Mouse (Mus musculus): Measurements from ENCODE around the gene Rbfox2. TPM values are rescaled to one million over a fixed set of nuclear protein-coding genes. Genes with fewer than 3 reads are reported as not detected.

Gene Rbfox2
- total and polyA plus RNA-seq, 3 experiments, result 2.1 to 6.5 (median 2.3) TPM

DNA sequence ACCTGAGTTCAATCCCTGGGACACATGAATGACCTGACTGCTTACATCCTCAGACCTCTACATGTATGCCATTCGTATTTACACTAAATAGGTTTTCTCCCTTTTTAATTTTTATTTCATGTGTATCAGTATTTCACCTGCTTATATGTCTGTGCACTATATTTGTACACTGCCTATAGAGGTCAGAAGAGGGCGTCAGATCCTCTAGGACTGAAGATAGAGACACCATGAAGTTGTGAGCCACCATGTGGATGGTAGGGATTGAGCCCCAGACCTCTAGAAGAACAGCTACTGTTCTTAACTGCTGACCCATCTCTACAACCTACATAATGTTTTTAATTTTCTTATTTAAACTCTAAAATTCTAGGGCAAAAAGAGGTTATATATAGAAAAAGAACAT is 16.5 kb downstream of the Rbfox2 start:
- no peak for DNase-seq (ENCODE audit: low spot score)
- no peaks in the 10 kb centered on the region for H3K4me1 ChIP-seq (ENCODE audit: insufficient read depth, low read depth, low read length)
- no peak overlapping the region for H3K4me3 ChIP-seq (ENCODE audit: low read depth, low read length)
- no peaks in the 10 kb centered on the region for H3K36me3 ChIP-seq (replicated peaks)
- TF ChIP-seq CTCF (IDR thresholded peaks at IDR 0.05; ENCODE audit: low read depth, low read length) (no peak), TAL1 (conservative IDR thresholded peaks at IDR 0.05; ENCODE audit: low read depth, low read length) (no peak), POLR2AphosphoS5 (IDR thresholded peaks at IDR 0.05; ENCODE audit: insufficient replicate concordance, low read depth, low read length) (no peak), GATA1 (IDR thresholded peaks at IDR 0.05; ENCODE audit: borderline replicate concordance, low read length) (no peak), GATA2 (IDR thresholded peaks at IDR 0.05; ENCODE audit: borderline replicate concordance, low read depth, low read length) (no peak)
- ATAC-seq (ENCODE audit: extremely low read depth, insufficient number of reproducible peaks, low FRiP score, poor library complexity, severe bottlenecking), result no peak
- no peaks in the 10 kb centered on the region for H3K27me3 ChIP-seq (ENCODE audit: insufficient read depth, low read length)
- H3K9me3 ChIP-seq (replicated peaks), result no peaks in the 10 kb centered on the region

DNA sequence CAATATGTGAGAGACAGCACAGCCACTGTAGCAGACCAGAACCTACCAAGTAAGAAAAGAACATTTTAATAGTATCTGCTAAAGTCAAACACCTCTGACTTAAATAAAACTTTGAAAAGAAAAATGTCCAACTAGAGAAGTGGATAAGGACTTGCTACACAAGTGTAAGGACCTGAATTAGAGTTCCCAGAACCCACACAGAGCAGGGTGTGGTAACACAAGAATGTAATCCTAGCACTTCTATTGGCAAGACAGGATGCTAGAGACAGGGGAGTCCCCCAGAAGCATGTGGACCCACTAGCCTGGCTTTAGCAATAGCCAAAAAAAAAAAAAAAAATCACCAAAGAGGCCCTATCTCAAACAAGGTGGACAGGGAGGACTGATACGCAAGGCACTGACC is 26.7 kb downstream of the Rbfox2 start:
- H3K36me3 ChIP-seq (replicated peaks), result no peaks in the 10 kb centered on the region
- H3K9me3 ChIP-seq (replicated peaks), result no peaks in the 10 kb centered on the region
- H3K27me3 ChIP-seq (ENCODE audit: insufficient read depth, low read length), result no peaks in the 10 kb centered on the region
- no peak for DNase-seq (ENCODE audit: low spot score)
- TF ChIP-seq GATA2 (IDR thresholded peaks at IDR 0.05; ENCODE audit: borderline replicate concordance, low read depth, low read length), result no peak
- TF ChIP-seq GATA1 (IDR thresholded peaks at IDR 0.05; ENCODE audit: borderline replicate concordance, low read length), result no peak
- TF ChIP-seq POLR2AphosphoS5 (IDR thresholded peaks at IDR 0.05; ENCODE audit: insufficient replicate concordance, low read depth, low read length), result no peak
- TF ChIP-seq CTCF (IDR thresholded peaks at IDR 0.05; ENCODE audit: low read depth, low read length), result no peak
- no peak for TF ChIP-seq TAL1 (conservative IDR thresholded peaks at IDR 0.05; ENCODE audit: low read depth, low read length)
- H3K4me1 ChIP-seq (ENCODE audit: insufficient read depth, low read depth, low read length), result no peaks in the 10 kb centered on the region
- no peak overlapping the region for H3K4me3 ChIP-seq (ENCODE audit: low read depth, low read length)
- ATAC-seq (ENCODE audit: extremely low read depth, insufficient number of reproducible peaks, low FRiP score, poor library complexity, severe bottlenecking), result no peak

DNA sequence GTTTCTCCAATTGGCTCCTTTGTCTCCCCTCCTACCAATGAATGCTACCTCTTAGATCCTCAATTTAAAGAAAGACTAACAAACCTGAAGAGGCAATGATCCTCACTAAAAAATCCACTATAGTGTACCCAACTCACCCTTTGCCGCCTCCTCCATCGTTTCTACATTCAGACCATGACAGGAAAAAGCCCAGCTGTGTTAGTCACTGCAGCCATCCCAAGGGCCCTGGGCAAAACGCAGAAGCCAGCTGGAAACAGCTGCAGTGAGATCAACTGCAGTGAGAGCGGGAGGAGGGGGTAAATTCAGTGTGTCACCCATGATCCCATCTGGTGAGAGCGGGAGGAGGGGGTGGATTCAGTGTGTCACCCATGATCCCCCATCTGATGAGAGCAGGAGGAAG is 28.0 kb downstream of the Rbfox2 start:
- no peak for ATAC-seq (ENCODE audit: extremely low read depth, insufficient number of reproducible peaks, low FRiP score, poor library complexity, severe bottlenecking)

DNA sequence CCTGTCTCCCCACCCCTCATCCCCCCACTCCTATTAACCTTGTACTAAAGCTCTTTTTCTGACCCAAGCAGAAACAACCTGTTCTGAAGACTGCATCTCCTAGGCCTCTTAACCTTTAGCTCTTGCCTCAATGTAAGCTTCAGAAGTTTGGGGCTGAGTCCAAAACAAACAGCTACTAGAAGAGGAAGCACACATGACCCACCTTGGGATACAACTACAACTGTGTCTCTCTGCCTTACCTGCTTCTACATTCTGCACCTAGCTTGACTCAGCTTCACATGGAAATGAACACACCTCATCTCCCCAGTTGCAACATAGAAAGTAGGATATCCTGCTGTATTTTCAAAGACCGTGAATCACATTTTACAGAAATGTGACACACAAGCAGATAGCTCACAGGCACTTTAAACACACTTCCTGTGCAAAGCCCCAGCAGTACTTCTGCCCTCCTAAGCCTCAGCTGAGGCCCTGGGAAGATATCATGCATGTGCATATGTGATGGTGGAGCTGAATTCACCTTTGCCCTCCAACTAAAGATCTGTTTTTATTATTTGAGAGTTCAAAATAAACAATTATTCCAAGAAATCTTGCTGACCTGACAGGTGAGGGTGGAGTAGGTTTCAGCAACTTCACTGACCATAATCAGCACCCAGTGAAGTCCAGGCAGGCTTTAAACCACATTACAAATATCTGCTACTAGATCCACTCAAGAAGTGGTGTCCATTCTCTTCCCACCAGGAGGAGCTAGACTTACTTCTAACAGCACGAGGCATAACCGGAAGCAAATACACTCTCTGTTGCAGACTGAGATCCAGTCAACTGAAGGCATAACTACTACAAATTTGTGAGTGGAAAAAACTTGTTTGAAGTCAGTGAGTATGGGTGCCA is 29.7 kb downstream of the Rbfox2 start:
- ATAC-seq (ENCODE audit: extremely low read depth, insufficient number of reproducible peaks, low FRiP score, poor library complexity, severe bottlenecking) (no peak), DNase-seq (ENCODE audit: low spot score) (no peak)
- H3K36me3 ChIP-seq (replicated peaks), result no peaks in the 10 kb centered on the region
- H3K4me3 ChIP-seq (ENCODE audit: low read depth, low read length), result no peak overlapping the region
- no peaks in the 10 kb centered on the region for H3K9me3 ChIP-seq (replicated peaks)
- H3K4me1 ChIP-seq (ENCODE audit: insufficient read depth, low read depth, low read length), result no peaks in the 10 kb centered on the region
- no peak for TF ChIP-seq TAL1 (conservative IDR thresholded peaks at IDR 0.05; ENCODE audit: low read depth, low read length)
- TF ChIP-seq CTCF (IDR thresholded peaks at IDR 0.05; ENCODE audit: low read depth, low read length), result no peak
- TF ChIP-seq POLR2AphosphoS5 (IDR thresholded peaks at IDR 0.05; ENCODE audit: insufficient replicate concordance, low read depth, low read length), result no peak
- no peak for TF ChIP-seq GATA1 (IDR thresholded peaks at IDR 0.05; ENCODE audit: borderline replicate concordance, low read length)
- TF ChIP-seq GATA2 (IDR thresholded peaks at IDR 0.05; ENCODE audit: borderline replicate concordance, low read depth, low read length), result no peak
- H3K27me3 ChIP-seq (ENCODE audit: insufficient read depth, low read length), result no peaks in the 10 kb centered on the region

More for the DNA sequence above, 28.0 kb downstream of the Rbfox2 start:
- H3K4me3 ChIP-seq (ENCODE audit: low read depth, low read length), result no peak overlapping the region
- TF ChIP-seq GATA2 (IDR thresholded peaks at IDR 0.05; ENCODE audit: borderline replicate concordance, low read depth, low read length) (no peak), POLR2AphosphoS5 (IDR thresholded peaks at IDR 0.05; ENCODE audit: insufficient replicate concordance, low read depth, low read length) (no peak), CTCF (IDR thresholded peaks at IDR 0.05; ENCODE audit: low read depth, low read length) (no peak), GATA1 (IDR thresholded peaks at IDR 0.05; ENCODE audit: borderline replicate concordance, low read length) (no peak), TAL1 (conservative IDR thresholded peaks at IDR 0.05; ENCODE audit: low read depth, low read length) (no peak)
- no peak for DNase-seq (ENCODE audit: low spot score)
- H3K9me3 ChIP-seq (replicated peaks), result no peaks in the 10 kb centered on the region
- H3K36me3 ChIP-seq (replicated peaks), result no peaks in the 10 kb centered on the region
- no peaks in the 10 kb centered on the region for H3K27me3 ChIP-seq (ENCODE audit: insufficient read depth, low read length)
- no peaks in the 10 kb centered on the region for H3K4me1 ChIP-seq (ENCODE audit: insufficient read depth, low read depth, low read length)

DNA sequence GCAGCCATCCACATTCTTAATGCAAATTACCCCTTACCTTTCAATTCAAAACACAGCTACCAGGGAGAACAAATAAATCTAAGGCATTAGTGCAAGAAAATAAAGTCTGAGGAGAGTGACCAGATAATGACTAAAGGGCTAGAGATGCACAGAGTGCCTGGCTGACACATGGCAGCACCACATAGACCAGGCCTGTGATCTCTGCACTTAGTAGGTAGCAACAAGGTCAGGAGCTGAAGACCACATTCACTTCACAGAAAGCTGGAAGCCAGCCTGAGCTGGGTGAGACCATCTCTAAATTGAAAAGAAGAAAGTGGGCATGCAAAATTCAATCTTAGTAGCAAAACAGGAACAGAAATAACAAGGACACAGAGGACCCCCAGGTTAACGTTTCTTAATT is 30.5 kb downstream of the Rbfox2 start:
- Histone ChIP-seq H3K4me3 (ENCODE audit: low read depth, low read length) (no peak overlapping the region), H3K9me3 (replicated peaks) (no peaks in the 10 kb centered on the region), H3K4me1 (ENCODE audit: insufficient read depth, low read depth, low read length) (no peaks in the 10 kb centered on the region), H3K36me3 (replicated peaks) (no peaks in the 10 kb centered on the region), H3K27me3 (ENCODE audit: insufficient read depth, low read length) (no peaks in the 10 kb centered on the region)
- TF ChIP-seq TAL1 (conservative IDR thresholded peaks at IDR 0.05; ENCODE audit: low read depth, low read length), result no peak
- TF ChIP-seq CTCF (IDR thresholded peaks at IDR 0.05; ENCODE audit: low read depth, low read length), result no peak
- no peak for TF ChIP-seq GATA2 (IDR thresholded peaks at IDR 0.05; ENCODE audit: borderline replicate concordance, low read depth, low read length)
- TF ChIP-seq GATA1 (IDR thresholded peaks at IDR 0.05; ENCODE audit: borderline replicate concordance, low read length), result no peak
- TF ChIP-seq POLR2AphosphoS5 (IDR thresholded peaks at IDR 0.05; ENCODE audit: insufficient replicate concordance, low read depth, low read length), result no peak
- DNase-seq (ENCODE audit: low spot score) (no peak), ATAC-seq (ENCODE audit: extremely low read depth, insufficient number of reproducible peaks, low FRiP score, poor library complexity, severe bottlenecking) (no peak)

DNA sequence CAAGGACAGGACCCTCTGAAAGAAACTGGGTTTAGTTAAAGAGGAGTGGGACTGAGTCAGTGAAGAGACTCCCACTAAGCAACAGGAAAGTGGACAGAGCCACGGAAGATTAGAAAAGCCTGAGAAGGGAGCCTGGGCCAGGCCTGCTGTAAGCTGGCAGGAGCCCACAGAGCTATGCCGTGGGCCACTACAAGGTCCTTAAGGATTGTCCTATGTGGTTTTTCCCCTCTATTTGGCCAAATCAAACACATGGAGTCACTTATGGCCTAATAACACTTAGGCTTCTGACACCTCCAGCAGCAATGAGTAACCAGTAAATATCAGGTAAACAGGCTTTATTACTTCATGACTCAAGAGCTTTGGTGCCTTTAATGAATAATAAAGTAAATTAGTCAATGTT is 31.2 kb downstream of the Rbfox2 start:
- no peaks in the 10 kb centered on the region for H3K4me1 ChIP-seq (ENCODE audit: insufficient read depth, low read depth, low read length)
- H3K36me3 ChIP-seq (replicated peaks), result no peaks in the 10 kb centered on the region
- H3K9me3 ChIP-seq (replicated peaks), result no peaks in the 10 kb centered on the region
- H3K27me3 ChIP-seq (ENCODE audit: insufficient read depth, low read length), result no peaks in the 10 kb centered on the region
- no peak for DNase-seq (ENCODE audit: low spot score)
- no peak for ATAC-seq (ENCODE audit: extremely low read depth, insufficient number of reproducible peaks, low FRiP score, poor library complexity, severe bottlenecking)
- no peak overlapping the region for H3K4me3 ChIP-seq (ENCODE audit: low read depth, low read length)
- TF ChIP-seq GATA2 (IDR thresholded peaks at IDR 0.05; ENCODE audit: borderline replicate concordance, low read depth, low read length), result no peak
- no peak for TF ChIP-seq CTCF (IDR thresholded peaks at IDR 0.05; ENCODE audit: low read depth, low read length)
- TF ChIP-seq TAL1 (conservative IDR thresholded peaks at IDR 0.05; ENCODE audit: low read depth, low read length), result no peak
- no peak for TF ChIP-seq POLR2AphosphoS5 (IDR thresholded peaks at IDR 0.05; ENCODE audit: insufficient replicate concordance, low read depth, low read length)
- TF ChIP-seq GATA1 (IDR thresholded peaks at IDR 0.05; ENCODE audit: borderline replicate concordance, low read length), result no peak

Measured in G1E (cell line).